Mouse (Mus musculus) bone marrow macrophage, adult 2 months (primary cell): ENCODE data around the gene Ccng2. TPM values are rescaled to one million over a fixed set of nuclear protein-coding genes. Genes with fewer than 3 reads are reported as not detected.

Source experiments
- H3K27ac ChIP-seq: 2 replicates; pipeline ENCODE4 v1.5.1; 2012; ENCODE audit warnings: low read depth, low read length; ENCODE audit not compliant: insufficient read depth
- H3K4me1 ChIP-seq: 2 replicates; pipeline ENCODE4 v1.6.1; 2012; ENCODE audit warnings: low read length; ENCODE audit not compliant: control insufficient read depth, insufficient read depth
- H3K4me3 ChIP-seq: 2 replicates; pipeline ENCODE4 v1.5.1; 2012; ENCODE audit warnings: mild to moderate bottlenecking, low read length, moderate library complexity; ENCODE audit not compliant: insufficient read depth
- CTCF ChIP-seq: IDR thresholded peaks from 2 replicates; pipeline ENCODE4 v1.5.1; 2012; ENCODE audit warnings: low read depth, mild to moderate bottlenecking, low read length, moderate library complexity
- POLR2A ChIP-seq: IDR thresholded peaks from 2 replicates; pipeline ENCODE4 v1.6.1; 2012; ENCODE audit warnings: mild to moderate bottlenecking, low read depth, low read length, borderline replicate concordance
- polyA plus RNA-seq: library from polyadenylated mRNA; stranded (reverse); fragments of >200 nt; gene quantifications from 2 replicates; pipeline ENCODE4 v1.2.4, GENCODE M21; 2012; ENCODE audit not compliant: missing spikeins, insufficient read depth, insufficient read length

The Ccng2 gene
- polyA plus RNA-seq, 1 experiment, result 51.0 TPM

DNA sequence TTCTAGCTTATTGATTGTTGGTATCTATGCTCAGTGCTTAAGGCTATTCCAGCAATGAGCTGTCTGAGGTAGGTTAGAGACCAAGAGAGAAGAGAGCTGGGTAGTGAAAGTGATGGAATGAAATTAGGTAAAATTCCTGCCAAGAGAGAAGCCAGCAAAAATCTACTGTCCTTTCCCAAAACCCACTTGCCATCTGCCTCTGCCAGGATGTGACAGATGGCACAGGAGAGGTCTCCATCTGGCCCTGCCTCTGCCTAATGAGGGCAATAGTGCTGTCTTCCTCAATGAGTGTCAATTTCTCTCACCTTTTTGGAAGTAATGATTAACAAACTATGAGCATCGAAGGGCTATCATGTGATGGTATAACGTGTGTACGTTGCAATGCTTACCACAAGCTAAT is 31.2 kb upstream of the Ccng2 start:
- Histone ChIP-seq H3K4me3 (no peak overlapping the region), H3K4me1 (no peaks in the 10 kb centered on the region), H3K27ac (no peak overlapping the region)
- no peak for TF ChIP-seq CTCF
- TF ChIP-seq POLR2A, result no peak

DNA sequence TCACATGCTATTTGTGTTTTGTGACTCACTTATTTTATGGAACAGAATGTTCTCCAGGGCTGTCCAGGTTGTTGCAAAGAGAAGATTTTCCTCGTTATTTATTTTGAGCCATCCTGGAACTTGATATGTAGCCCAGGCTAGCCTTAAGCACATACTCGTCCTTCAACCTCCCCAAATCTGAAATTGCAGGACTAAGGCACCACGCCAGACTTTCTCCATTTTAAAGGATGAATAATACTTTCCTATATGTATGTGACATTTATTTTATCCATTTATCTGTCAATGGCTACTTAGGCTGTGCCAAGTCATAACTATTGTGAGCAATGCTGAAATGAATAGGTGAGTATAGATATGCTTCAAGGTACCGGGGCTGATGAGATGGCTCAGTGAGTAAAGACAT is 30.5 kb upstream of the Ccng2 start:
- Histone ChIP-seq H3K27ac (no peak overlapping the region), H3K4me3 (no peak overlapping the region), H3K4me1 (no peaks in the 10 kb centered on the region)
- TF ChIP-seq POLR2A (no peak), CTCF (no peak)

DNA sequence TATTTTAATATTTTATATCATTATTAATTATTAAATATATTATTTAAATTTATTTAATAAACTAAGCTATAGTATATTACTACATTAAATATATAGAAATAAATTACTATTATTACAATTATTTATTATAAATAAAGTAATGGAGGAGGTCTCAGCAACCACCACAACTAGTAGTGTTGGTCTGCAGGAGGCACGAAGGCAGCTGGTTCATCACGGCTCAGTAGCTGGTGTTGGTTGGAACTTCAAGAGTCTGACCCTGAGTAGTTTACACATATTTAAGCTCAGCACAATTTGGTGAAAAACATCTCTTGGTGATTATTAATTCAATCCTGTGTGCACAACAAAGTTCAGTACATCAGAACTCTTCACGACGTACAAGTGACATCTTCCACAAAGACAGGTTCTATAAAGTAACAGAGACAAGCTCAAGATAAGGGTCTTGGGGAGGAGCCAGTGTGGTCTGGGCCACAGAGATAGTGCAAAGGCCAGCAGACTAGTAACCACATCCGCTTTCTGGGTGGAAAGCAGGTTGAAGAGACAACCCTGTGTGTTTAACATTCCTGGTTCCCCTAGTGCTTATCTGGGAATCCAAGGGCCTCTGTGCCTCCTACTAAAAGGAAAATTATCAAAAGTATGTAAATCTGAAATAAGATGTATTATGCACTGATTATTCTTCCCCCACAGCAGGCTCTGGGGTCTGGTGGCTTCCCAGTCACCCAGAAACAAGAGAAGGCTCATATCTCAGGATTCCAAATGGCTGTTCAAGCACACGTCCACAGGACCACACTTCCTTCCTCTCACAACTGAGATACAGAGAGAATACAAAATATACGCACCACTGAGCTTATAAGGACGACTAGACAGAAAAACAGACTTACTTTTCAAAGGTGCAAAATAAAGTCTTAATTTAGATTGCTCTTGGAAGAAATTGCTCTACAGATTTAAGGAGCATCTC is 27.2 kb upstream of the Ccng2 start:
- no peak overlapping the region for H3K27ac ChIP-seq
- TF ChIP-seq CTCF (no peak), POLR2A (no peak)
- H3K4me3 ChIP-seq, result no peak overlapping the region
- no peaks in the 10 kb centered on the region for H3K4me1 ChIP-seq

DNA sequence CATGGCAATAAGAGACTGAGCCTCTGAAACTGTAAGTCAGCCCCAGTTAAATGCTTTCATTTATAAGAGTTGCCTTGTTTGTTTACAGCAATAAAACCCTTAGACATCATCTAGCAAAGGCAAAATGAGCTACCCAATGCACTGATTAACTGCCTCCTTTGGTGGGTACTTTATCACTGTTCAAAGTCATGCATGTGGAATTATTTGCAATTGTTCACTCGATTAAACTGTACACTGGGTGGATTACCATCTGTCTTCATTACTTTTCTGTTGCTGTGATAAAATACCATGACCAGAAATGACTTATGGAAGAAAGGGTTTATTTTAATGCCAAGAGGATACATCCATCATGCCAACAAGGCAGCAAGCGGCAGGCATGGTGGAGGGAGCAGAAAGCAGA is 21.8 kb upstream of the Ccng2 start:
- Histone ChIP-seq H3K4me1 (no peaks in the 10 kb centered on the region), H3K4me3 (no peak overlapping the region), H3K27ac (no peak overlapping the region)
- TF ChIP-seq POLR2A (no peak), CTCF (no peak)

DNA sequence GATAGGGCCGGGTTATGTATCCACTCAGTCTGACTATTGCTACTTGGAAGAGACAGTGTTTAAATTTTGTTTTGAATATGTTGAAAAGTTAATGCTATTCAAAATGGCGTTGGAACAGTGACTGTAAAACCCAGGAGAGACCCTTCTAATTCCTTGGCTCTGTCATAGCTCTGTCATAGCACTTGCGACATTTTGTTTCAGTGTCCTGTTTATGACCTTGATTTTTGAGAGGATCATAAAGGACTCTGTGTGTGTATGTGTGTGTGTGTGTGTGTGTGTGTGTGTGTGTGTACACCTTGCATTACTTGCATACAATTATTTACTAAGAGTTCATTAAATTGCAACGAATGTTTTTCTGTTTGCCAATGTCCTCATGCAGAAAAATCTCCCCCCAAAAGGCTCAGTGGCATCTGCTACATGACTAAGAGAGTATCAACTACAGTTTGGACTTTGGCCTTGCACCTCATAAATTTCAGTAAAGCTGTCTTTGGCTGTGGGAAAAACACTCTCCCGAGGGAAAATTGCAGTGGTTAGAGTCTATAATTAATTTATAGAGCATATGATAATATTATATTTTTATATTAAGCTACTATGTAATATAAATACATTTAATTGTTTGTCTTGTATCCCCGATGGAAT is 17.0 kb upstream of the Ccng2 start:
- Histone ChIP-seq H3K4me1 (no peaks in the 10 kb centered on the region), H3K4me3 (no peak overlapping the region), H3K27ac (no peak overlapping the region)
- TF ChIP-seq CTCF (no peak), POLR2A (no peak)

DNA sequence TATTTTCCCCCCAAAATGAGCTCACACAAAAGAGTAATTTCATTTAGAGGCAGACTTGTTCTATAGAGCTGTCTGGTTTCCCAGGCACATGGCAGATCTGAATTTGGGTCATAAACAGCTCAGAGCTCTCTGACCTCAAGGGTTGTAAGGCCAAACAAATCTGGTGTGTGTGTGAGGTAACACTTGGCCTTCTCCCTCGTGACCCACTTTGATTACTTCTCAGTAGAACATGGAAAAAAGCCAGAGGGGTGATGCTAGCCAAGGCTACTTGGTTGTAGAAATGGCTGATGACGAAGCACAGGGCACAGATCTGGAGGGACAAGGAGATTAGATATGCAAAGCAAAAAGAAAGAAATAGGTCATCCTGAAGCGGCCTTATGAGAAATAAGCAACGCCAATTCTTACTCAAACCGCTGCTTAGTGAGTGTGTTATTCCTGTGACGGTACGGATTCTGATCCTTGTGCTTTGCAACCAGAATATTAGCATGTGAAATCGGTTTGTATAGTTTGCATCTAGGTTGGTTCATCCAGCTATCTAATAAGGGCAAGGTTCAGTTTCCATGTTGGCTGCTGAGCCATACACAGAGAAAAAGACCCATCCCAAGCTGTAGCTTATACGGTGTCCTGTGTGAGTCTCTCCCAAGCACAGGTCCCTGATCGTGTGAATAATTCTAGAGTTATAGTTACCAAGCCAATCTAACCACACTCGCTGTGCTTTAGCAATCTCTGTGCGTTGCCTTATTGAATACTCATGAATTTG is 15.9 kb upstream of the Ccng2 start:
- no peak overlapping the region for H3K4me3 ChIP-seq
- TF ChIP-seq POLR2A (no peak), CTCF (no peak)
- H3K27ac ChIP-seq, result no peak overlapping the region
- no peaks in the 10 kb centered on the region for H3K4me1 ChIP-seq

DNA sequence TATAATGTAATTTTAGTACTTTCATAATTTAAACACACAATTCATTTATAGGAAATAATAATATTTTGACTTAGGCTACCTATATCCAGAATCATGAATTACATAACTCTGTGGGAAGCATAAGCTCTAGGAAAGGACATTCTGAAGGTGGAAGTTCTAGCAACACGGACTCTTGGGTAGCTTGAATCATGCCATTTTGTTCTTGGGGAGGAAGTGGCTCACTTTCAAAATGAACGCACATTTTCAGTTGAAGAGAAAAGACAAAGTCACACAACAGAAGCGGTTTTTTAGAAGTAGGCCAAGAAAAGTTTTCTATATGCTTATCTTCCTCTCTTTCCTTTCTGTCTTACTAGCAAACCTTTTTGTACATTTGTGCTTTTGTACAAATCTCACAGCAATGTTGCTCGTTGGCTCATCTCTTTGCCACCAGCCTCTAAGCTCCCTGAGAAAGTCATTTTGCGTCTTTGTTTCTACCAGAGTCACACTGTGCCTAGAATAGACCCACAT is 11.2 kb upstream of the Ccng2 start:
- Histone ChIP-seq H3K4me1 (peaks cover 3% of the 10 kb centered on the region), H3K4me3 (no peak overlapping the region), H3K27ac (no peak overlapping the region)
- TF ChIP-seq CTCF (no peak), POLR2A (no peak)

DNA sequence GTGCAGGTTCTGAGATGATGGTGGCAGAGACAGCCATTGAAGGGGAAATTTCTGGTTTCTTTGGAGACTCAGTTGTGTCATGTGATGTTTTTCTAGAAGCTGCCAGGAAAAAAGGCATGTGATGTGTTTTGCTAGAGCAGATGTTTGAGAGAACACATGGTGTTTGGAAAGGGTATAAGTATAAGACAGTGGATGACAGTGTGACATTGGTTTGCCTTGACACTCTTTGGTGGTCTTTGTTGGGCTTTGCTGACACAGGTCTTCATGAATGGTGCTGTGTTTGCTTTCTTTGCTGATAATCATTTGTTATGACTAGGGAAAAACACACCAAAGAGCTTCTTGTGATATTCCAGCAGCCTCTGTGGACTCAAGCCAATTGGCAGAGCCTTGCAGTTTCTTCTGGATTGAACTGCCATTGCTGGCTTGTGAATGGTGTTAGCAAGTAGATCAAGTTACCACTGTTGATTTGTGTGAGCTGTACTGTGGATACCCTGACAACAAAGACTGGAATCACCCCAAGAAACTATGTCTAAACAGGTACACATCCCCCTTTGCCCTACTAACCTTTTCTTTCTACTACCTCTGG is 10.1 kb upstream of the Ccng2 start:
- H3K4me3 ChIP-seq, result no peak overlapping the region
- TF ChIP-seq CTCF (no peak), POLR2A (no peak)
- no peak overlapping the region for H3K27ac ChIP-seq
- peaks cover 3% of the 10 kb centered on the region for H3K4me1 ChIP-seq

DNA sequence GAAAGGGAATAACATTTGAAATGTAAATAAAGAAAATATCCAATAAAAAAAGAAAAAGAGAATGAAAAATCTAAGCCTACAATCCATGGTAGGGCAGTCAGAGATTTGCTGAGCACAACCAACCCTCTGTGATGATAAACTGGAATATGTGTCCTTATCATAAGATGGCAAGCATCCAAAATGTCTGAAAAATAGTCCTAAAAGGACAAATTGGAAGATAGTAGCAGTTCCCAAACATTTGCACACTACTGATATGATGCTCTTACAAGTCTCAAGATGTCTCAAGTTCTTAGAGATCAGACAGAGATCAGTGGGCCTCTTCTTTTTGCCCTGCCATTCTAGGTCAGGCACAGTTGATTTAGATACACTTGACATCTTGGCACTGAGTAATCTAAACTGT is 7.7 kb upstream of the Ccng2 start:
- H3K4me3 ChIP-seq, result no peak overlapping the region
- H3K27ac ChIP-seq, result no peak overlapping the region
- no peak for TF ChIP-seq CTCF
- TF ChIP-seq POLR2A, result no peak
- H3K4me1 ChIP-seq, result peaks cover 21% of the 10 kb centered on the region

DNA sequence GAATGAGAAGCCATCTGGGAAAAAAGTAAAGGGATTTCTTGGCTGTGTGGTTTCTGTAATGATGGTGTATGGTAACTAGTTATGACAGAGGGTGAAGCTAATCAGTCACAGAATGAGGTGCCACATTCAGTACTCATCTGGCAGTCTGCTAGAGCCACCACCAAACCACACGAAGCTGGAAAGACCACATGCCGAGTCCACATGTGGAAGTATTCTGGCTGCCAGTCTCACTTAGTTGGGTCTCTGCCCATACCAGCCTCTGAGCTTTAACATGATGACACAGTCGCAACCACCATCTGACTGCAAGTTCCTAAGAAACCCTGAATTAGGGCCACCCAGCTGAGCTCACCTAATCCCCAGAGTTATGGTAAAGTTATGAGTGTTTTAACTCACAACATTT is 6.1 kb upstream of the Ccng2 start:
- H3K4me3 ChIP-seq, result no peak overlapping the region

More for the DNA sequence above, 6.1 kb upstream of the Ccng2 start:
- TF ChIP-seq CTCF, result no peak
- no peak for TF ChIP-seq POLR2A
- no peak overlapping the region for H3K27ac ChIP-seq
- H3K4me1 ChIP-seq, result peaks cover 27% of the 10 kb centered on the region
